Mouse (Mus musculus) embryonic facial prominence, embryonic 10.5 days (tissue): Measurements from ENCODE around the gene Siae. TPM values are rescaled to one million over a fixed set of nuclear protein-coding genes. Genes with fewer than 3 reads are reported as not detected.

Source experiments
- DNase-seq: peaks from one replicate; pipeline ENCODE4 v3.0.0-alpha.2; 2017; ENCODE audit warnings: low spot score
- H3K27ac ChIP-seq: fragments of 300-500 bp; sonication (generic); replicated peaks from 2 replicates; pipeline ENCODE4 v1.5.1; 2016; ENCODE audit warnings: mild to moderate bottlenecking
- H3K27me3 ChIP-seq: fragments of 300-500 bp; sonication (generic); replicated peaks from 2 replicates; pipeline ENCODE4 v1.6.1; 2016; ENCODE audit warnings: low read depth, mild to moderate bottlenecking; ENCODE audit not compliant: poor library complexity, severe bottlenecking
- H3K36me3 ChIP-seq: fragments of 300-500 bp; sonication (generic); replicated peaks from 2 replicates; pipeline ENCODE4 v1.6.1; 2016; ENCODE audit warnings: mild to moderate bottlenecking, moderate library complexity
- H3K4me1 ChIP-seq: fragments of 300-500 bp; sonication (generic); 2 replicates; pipeline ENCODE4 v1.6.1; 2016
- H3K4me3 ChIP-seq: fragments of 300-500 bp; sonication (generic); 2 replicates; pipeline ENCODE4 v1.5.1; 2016; ENCODE audit warnings: mild to moderate bottlenecking, moderate library complexity
- H3K9me3 ChIP-seq: fragments of 300-500 bp; sonication (generic); 2 replicates; pipeline ENCODE4 v1.6.1; 2016; ENCODE audit warnings: mild to moderate bottlenecking
- WGBS: fragments of 180-500 bp; shearing (Covaris S2); methylation state at CpG from one replicate; pipeline ENCODE4 v1.1.7; 2016; 5-methylcytosine and 5-hydroxymethylcytosine counted together
- polyA plus RNA-seq: library from polyadenylated mRNA; unstranded; fragments of >200 nt; fragmentation: Nextera tagmentation; extraction: Ambion mirVana; gene quantifications from 2 replicates; pipeline ENCODE4 v1.2.1, GENCODE M21; 2016

Siae gene
- polyA plus RNA-seq, 1 experiment from 2014 or later = 4.8 TPM

DNA sequence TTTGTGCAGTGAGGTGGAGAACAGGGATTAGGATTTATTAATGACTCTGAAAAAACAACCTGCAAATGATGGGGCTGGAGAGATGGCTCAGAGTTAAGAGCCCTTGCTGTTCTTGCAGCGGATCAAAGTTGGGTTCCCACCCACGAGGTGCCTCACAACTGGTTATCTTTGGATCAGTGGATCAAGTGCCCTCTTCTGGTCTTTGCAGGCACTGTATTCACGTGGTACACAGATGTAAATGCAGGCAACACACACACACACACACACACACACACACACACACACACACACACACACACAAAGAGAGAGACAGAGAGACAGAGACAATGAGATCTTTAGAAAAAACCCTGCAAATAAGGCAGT lies 132.4 kb downstream of the Siae start:
- no peak for DNase-seq
- Histone ChIP-seq H3K4me1 (no peaks in the 10 kb centered on the region), H3K9me3 (no peaks in the 10 kb centered on the region), H3K36me3 (no peaks in the 10 kb centered on the region), H3K4me3 (no peak overlapping the region), H3K27ac (no peak overlapping the region), H3K27me3 (no peaks in the 10 kb centered on the region)
- WGBS = 46% methylated on average over 3 of the region's 3 CpGs

DNA sequence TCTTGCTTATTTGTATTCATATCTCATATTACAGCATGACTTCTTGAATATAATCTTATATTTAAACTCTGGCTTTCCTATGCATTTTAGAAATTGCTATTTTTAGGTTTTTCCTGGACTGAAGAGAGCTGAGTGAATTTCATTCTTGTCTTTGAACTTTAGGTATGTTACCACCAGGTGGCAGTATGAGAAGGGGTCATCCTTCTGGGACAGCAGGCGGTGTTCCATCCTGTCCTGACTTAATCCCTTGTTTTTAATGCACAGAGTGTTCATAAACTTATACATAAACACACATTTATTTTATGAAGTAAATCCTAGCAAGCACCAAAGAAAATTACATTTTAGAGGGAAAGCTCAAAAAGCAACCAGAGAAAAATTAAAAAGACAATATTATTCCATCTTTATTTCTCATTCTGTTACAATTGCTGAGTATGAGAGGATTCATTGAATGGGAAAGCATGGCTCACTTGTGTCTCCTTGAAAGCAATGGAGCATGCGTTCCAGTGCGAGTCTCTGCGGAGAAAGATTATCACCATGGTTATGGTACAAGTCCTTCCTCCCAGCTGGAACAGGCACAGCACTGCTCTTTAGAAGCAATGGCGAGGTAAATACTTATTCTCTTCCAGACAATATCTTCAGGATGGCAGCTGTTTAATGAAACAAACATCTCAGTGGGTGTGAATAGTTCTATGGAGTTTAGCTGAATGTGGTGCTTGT lies 134.6 kb downstream of the Siae start:
- 58% methylated on average over 5 of the region's 5 CpGs for WGBS
- no peaks in the 10 kb centered on the region for H3K9me3 ChIP-seq
- H3K27me3 ChIP-seq = no peaks in the 10 kb centered on the region
- H3K4me1 ChIP-seq = no peaks in the 10 kb centered on the region
- DNase-seq = no peak
- H3K27ac ChIP-seq = no peak overlapping the region
- H3K4me3 ChIP-seq = no peak overlapping the region
- no peaks in the 10 kb centered on the region for H3K36me3 ChIP-seq

Other genes with a start within 250 kb of the Siae start
- gene Ccdc15, start 207.3 kb upstream of the Siae start, polyA plus RNA-seq = 10.2 and 10.3 TPM in 2 replicates
- 0.05 TPM in 2 replicates for gene Hepacam, start 188.3 kb upstream of the Siae start, polyA plus RNA-seq
- gene Robo4, start 153.8 kb upstream of the Siae start, polyA plus RNA-seq = 6.6 and 6.8 TPM in 2 replicates
- gene Robo3, start 122.5 kb upstream of the Siae start, polyA plus RNA-seq = 4.1 and 9.4 TPM in 2 replicates
- gene Msantd2, start 66.4 kb upstream of the Siae start, polyA plus RNA-seq = 34.4 and 36.7 TPM in 2 replicates
- 27.0 and 27.5 TPM in 2 replicates for gene Esam, start 27.6 kb upstream of the Siae start, polyA plus RNA-seq
- gene Vsig2, start 16.4 kb upstream of the Siae start, polyA plus RNA-seq = 0.59 and 0.78 TPM in 2 replicates
- 0.48 and 1.0 TPM in 2 replicates for gene Nrgn, start 2.8 kb upstream of the Siae start, polyA plus RNA-seq
- 8.0 and 9.2 TPM in 2 replicates for gene Spa17, start 58.0 kb downstream of the Siae start, polyA plus RNA-seq
- gene Tbrg1, start 101.6 kb downstream of the Siae start, polyA plus RNA-seq = 128 and 129 TPM in 2 replicates
- 0.09 TPM in 1 of 2 replicates, not detected in the other for gene Panx3, start 113.5 kb downstream of the Siae start, polyA plus RNA-seq
- gene Olfr160, start 160.6 kb downstream of the Siae start, polyA plus RNA-seq = not detected in 2 replicates
- not detected in 2 replicates for gene Olfr874, start 189.4 kb downstream of the Siae start, polyA plus RNA-seq
- not detected in 2 replicates for gene Olfr875, start 216.2 kb downstream of the Siae start, polyA plus RNA-seq
- gene Olfr876, start 247.3 kb downstream of the Siae start, polyA plus RNA-seq = not detected in 2 replicates